Mouse (Mus musculus) forebrain, embryonic 12.5 days (tissue): ENCODE measurements at regions not wholly inside any gene's neighbourhood (a gene's known extent, or its start where the extent isn't known, plus 50 kb on each side); places are given as distances from the start of the nearest gene placed in this dataset.

Source experiments
- ATAC-seq: fragments of 200-750 bp; cut with Nextera tagmentation; 2 replicates; pipeline ENCODE4 v1.8.0; 2017; ENCODE audit warnings: moderate TSS enrichment; ENCODE audit not compliant: low FRiP score
- H3K27ac ChIP-seq: fragments of 300-500 bp; sonication (generic); 2 replicates; pipeline ENCODE4 v1.5.1; 2016; ENCODE audit warnings: mild to moderate bottlenecking
- H3K27me3 ChIP-seq: fragments of 300-500 bp; sonication (generic); 2 replicates; pipeline ENCODE4 v1.6.1; 2016; ENCODE audit warnings: mild to moderate bottlenecking
- H3K36me3 ChIP-seq: fragments of 300-500 bp; sonication (generic); replicated peaks from 2 replicates; pipeline ENCODE4 v1.6.1; 2016; ENCODE audit warnings: mild to moderate bottlenecking
- H3K4me1 ChIP-seq: fragments of 300-500 bp; sonication (generic); 2 replicates; pipeline ENCODE4 v1.6.1; 2016
- H3K4me2 ChIP-seq: fragments of 300-500 bp; sonication (generic); 2 replicates; pipeline ENCODE4 v1.6.1; 2016; ENCODE audit warnings: mild to moderate bottlenecking, moderate library complexity
- H3K4me3 ChIP-seq: fragments of 300-500 bp; sonication (generic); replicated peaks from 2 replicates; pipeline ENCODE4 v1.5.1; 2016; ENCODE audit warnings: mild to moderate bottlenecking
- H3K9ac ChIP-seq: fragments of 300-500 bp; sonication (generic); 2 replicates; pipeline ENCODE4 v1.6.1; 2016; ENCODE audit warnings: mild to moderate bottlenecking
- H3K9me3 ChIP-seq: fragments of 300-500 bp; sonication (generic); 2 replicates; pipeline ENCODE4 v1.6.1; 2016
- WGBS: fragments of 180-500 bp; shearing (Covaris S2); methylation state at CpG from one replicate; pipeline ENCODE4 v1.1.7; 2016; 5-methylcytosine and 5-hydroxymethylcytosine counted together

- H3K9ac ChIP-seq, result no peak overlapping the region
- no peaks in the 10 kb centered on the region for H3K27me3 ChIP-seq
- H3K4me3 ChIP-seq, result no peak overlapping the region
- H3K36me3 ChIP-seq, result no peaks in the 10 kb centered on the region
- H3K27ac ChIP-seq, result no peak overlapping the region
- WGBS, result 97% methylated on average over 6 of the region's 6 CpGs
- H3K4me2 ChIP-seq, result no peak overlapping the region
- no peak for ATAC-seq
- peaks cover 3% of the 10 kb centered on the region; the same call in 1 of the 2 replicates for H3K4me1 ChIP-seq
- no peaks in the 10 kb centered on the region for H3K9me3 ChIP-seq
These were observed 76.8 kb upstream of the Akap6 start for GRCm38 (mm10) chr12:52622398-52622797.

- no peak overlapping the region for H3K9ac ChIP-seq
- no peak overlapping the region for H3K4me3 ChIP-seq
- WGBS, result 65% methylated on average over 10 of the region's 10 CpGs
- no peaks in the 10 kb centered on the region for H3K36me3 ChIP-seq
- no peaks in the 10 kb centered on the region for H3K27me3 ChIP-seq
- peaks cover 3% of the 10 kb centered on the region; the same call in 1 of the 2 replicates for H3K4me1 ChIP-seq
- H3K4me2 ChIP-seq, result no peak overlapping the region
- H3K9me3 ChIP-seq, result no peaks in the 10 kb centered on the region
- H3K27ac ChIP-seq, result no peak overlapping the region
- no peak for ATAC-seq
These were observed 75.6 kb upstream of the Akap6 start for GRCm38 (mm10) chr12:52623416-52624108.

GRCm38 (mm10) chr12:52624871-52625270 is 74.3 kb upstream of the Akap6 start:
- no peak overlapping the region for H3K4me3 ChIP-seq
- no peak for ATAC-seq
- H3K9me3 ChIP-seq, result no peaks in the 10 kb centered on the region
- H3K4me1 ChIP-seq, result peaks cover 3% of the 10 kb centered on the region; the same call in 1 of the 2 replicates
- H3K4me2 ChIP-seq, result no peak overlapping the region
- no peaks in the 10 kb centered on the region for H3K27me3 ChIP-seq
- no peak overlapping the region for H3K27ac ChIP-seq
- no peaks in the 10 kb centered on the region for H3K36me3 ChIP-seq
- no peak overlapping the region for H3K9ac ChIP-seq
- 86% methylated on average over 1 of the region's 1 CpGs for WGBS

GRCm38 (mm10) chr12:52628771-52629170 is 70.4 kb upstream of the Akap6 start:
- H3K9ac ChIP-seq, result no peak overlapping the region
- 68% methylated on average over 5 of the region's 5 CpGs for WGBS
- H3K36me3 ChIP-seq, result no peaks in the 10 kb centered on the region
- peaks cover 2% of the 10 kb centered on the region; the same call in 1 of the 2 replicates for H3K4me1 ChIP-seq
- ATAC-seq, result no peak
- H3K27ac ChIP-seq, result no peak overlapping the region
- no peaks in the 10 kb centered on the region for H3K27me3 ChIP-seq
- H3K9me3 ChIP-seq, result no peaks in the 10 kb centered on the region
- H3K4me3 ChIP-seq, result no peak overlapping the region
- no peak overlapping the region for H3K4me2 ChIP-seq

- H3K36me3 ChIP-seq, result no peaks in the 10 kb centered on the region
These were observed 63.9 kb upstream of the Akap6 start for GRCm38 (mm10) chr12:52635121-52635878.

GRCm38 (mm10) chr12:52636186-52636881 is 62.8 kb upstream of the Akap6 start:
- Histone ChIP-seq H3K27me3 (no peaks in the 10 kb centered on the region), H3K9ac (no peak overlapping the region), H3K9me3 (no peaks in the 10 kb centered on the region), H3K4me3 (no peak overlapping the region), H3K27ac (no peak overlapping the region), H3K36me3 (no peaks in the 10 kb centered on the region), H3K4me1 (no peaks in the 10 kb centered on the region), H3K4me2 (no peak overlapping the region)
- 77% methylated on average over 6 of the region's 6 CpGs for WGBS
- no peak for ATAC-seq

More at GRCm38 (mm10) chr12:52635121-52635878, 63.9 kb upstream of the Akap6 start:
- Histone ChIP-seq H3K27me3 (no peaks in the 10 kb centered on the region), H3K4me3 (no peak overlapping the region), H3K9ac (no peak overlapping the region), H3K4me2 (no peak overlapping the region), H3K4me1 (no peaks in the 10 kb centered on the region), H3K9me3 (no peaks in the 10 kb centered on the region), H3K27ac (no peak overlapping the region)
- no peak for ATAC-seq
- WGBS, result 74% methylated on average over 8 of the region's 8 CpGs

- Histone ChIP-seq H3K27ac (no peak overlapping the region), H3K4me1 (no peaks in the 10 kb centered on the region), H3K9ac (no peak overlapping the region), H3K4me2 (no peak overlapping the region), H3K9me3 (no peaks in the 10 kb centered on the region), H3K4me3 (no peak overlapping the region), H3K27me3 (no peaks in the 10 kb centered on the region), H3K36me3 (no peaks in the 10 kb centered on the region)
- WGBS, result 90% methylated on average over 4 of the region's 4 CpGs
- no peak for ATAC-seq
These were observed 62.3 kb upstream of the Akap6 start for GRCm38 (mm10) chr12:52636920-52637319.

GRCm38 (mm10) chr12:52637506-52638249 is 61.5 kb upstream of the Akap6 start:
- no peak overlapping the region for H3K4me2 ChIP-seq
- H3K27ac ChIP-seq, result no peak overlapping the region
- H3K4me3 ChIP-seq, result no peak overlapping the region
- H3K36me3 ChIP-seq, result no peaks in the 10 kb centered on the region
- 62% methylated on average over 14 of the region's 14 CpGs for WGBS
- H3K9me3 ChIP-seq, result no peaks in the 10 kb centered on the region
- H3K9ac ChIP-seq, result no peak overlapping the region
- H3K27me3 ChIP-seq, result no peaks in the 10 kb centered on the region
- ATAC-seq, result peak; percentile 17; the same call in 1 of the 2 replicates
- no peaks in the 10 kb centered on the region for H3K4me1 ChIP-seq

- no peak overlapping the region for H3K4me2 ChIP-seq
- no peak overlapping the region for H3K4me3 ChIP-seq
- H3K9me3 ChIP-seq, result no peaks in the 10 kb centered on the region
- WGBS, result 80% methylated on average over 11 of the region's 11 CpGs
- no peaks in the 10 kb centered on the region for H3K27me3 ChIP-seq
- no peaks in the 10 kb centered on the region for H3K4me1 ChIP-seq
- H3K9ac ChIP-seq, result no peak overlapping the region
- no peak overlapping the region for H3K27ac ChIP-seq
- ATAC-seq, result no peak
- no peaks in the 10 kb centered on the region for H3K36me3 ChIP-seq
These were observed 60.7 kb upstream of the Akap6 start for GRCm38 (mm10) chr12:52638461-52638860.

GRCm38 (mm10) chr12:52644059-52644458 is 55.1 kb upstream of the Akap6 start:
- 75% methylated on average over 5 of the region's 5 CpGs for WGBS
- no peaks in the 10 kb centered on the region for H3K36me3 ChIP-seq

More at GRCm38 (mm10) chr12:52644059-52644458, 55.1 kb upstream of the Akap6 start:
- Histone ChIP-seq H3K4me3 (no peak overlapping the region), H3K4me1 (no peaks in the 10 kb centered on the region), H3K9me3 (no peaks in the 10 kb centered on the region), H3K9ac (no peak overlapping the region), H3K27me3 (no peaks in the 10 kb centered on the region), H3K27ac (no peak overlapping the region), H3K4me2 (no peak overlapping the region)
- no peak for ATAC-seq
